Mouse (Mus musculus) adrenal gland, postnatal 14 days (tissue): ENCODE measurements around the gene Zswim5. TPM values are rescaled to one million over a fixed set of nuclear protein-coding genes. Genes with fewer than 3 reads are reported as not detected.
"Not testable (repeated sequence)": the region's sequence is repeated elsewhere in the genome, so short reads cannot be mapped to it uniquely, and the experiment has no call there.

ENCODE experiments used
- DNase-seq: peaks from one replicate; pipeline ENCODE4 v3.0.0; 2021; ENCODE audit warnings: mixed read lengths
- long read RNA-seq, 2 experiments: library from polyadenylated mRNA; stranded (forward); transcript quantifications; one replicate each; pipeline ENCODE4 v2.0.0; 2021
- total RNA-seq: library from RNA; stranded (reverse); gene quantifications from 2 replicates; pipeline ENCODE4 v1.2.3, GENCODE M21; 2021

Zswim5 gene
- total RNA-seq = 3.1 and 3.5 TPM in 2 replicates
- long read RNA-seq, experiment 1, full-length matches to known transcripts = 1 of 3 reads
- long read RNA-seq, experiment 1, partial matches to known transcripts = 1 of 3 reads
- long read RNA-seq, experiment 1, other reads (novel, unspliced or antisense) = 1 of 3 reads
- long read RNA-seq, experiment 2, partial matches to known transcripts = 2 of 2 reads
- long read RNA-seq, experiment 2, other reads (novel, unspliced or antisense) = 0 of 2 reads

DNA sequence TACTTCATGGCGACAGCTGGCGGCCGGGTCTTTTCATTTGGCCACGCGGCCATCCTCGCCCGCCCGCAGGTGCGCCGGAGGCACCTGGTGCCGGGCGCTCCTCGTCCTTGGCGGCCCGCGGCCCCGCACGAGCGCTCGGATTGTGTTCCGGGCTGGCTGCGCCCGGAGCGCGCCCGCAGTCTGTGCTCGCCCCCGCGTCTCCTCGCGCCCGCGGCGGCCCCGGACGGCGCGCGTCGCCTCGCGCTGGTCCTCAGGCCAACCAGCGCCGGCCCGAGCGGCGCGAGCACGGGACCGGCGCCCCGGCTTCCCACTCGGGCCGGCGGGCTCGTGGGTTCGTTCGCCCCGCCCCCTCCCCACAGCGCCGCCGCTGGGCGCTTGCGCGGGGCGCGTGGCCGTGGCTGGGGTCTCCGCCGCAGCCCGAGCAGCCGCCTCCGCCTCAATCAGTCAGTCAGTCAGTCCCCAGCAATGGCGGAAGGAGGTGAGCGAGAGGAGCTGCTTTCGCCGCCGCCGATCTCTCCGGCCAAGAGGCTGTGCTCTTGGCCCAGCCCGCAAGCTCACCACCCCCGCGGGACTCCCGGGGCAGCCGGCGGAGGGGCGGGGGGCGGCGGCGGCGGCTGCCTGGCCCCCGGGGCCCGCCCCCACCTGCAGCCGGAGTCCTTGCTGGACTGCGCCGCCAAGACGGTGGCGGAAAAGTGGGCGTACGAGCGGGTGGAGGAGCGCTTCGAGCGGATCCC, at the start of gene Zswim5:
TSS of gene Zswim5 (plus strand) at position 382 of the 734 bp plus-strand sequence.
- DNase-seq = peak; percentile 83

- peak; percentile 60 for DNase-seq
These were observed 49.4 kb upstream of the Zswim5 start for GRCm38 (mm10) chr4:116827819-116828218.

DNA sequence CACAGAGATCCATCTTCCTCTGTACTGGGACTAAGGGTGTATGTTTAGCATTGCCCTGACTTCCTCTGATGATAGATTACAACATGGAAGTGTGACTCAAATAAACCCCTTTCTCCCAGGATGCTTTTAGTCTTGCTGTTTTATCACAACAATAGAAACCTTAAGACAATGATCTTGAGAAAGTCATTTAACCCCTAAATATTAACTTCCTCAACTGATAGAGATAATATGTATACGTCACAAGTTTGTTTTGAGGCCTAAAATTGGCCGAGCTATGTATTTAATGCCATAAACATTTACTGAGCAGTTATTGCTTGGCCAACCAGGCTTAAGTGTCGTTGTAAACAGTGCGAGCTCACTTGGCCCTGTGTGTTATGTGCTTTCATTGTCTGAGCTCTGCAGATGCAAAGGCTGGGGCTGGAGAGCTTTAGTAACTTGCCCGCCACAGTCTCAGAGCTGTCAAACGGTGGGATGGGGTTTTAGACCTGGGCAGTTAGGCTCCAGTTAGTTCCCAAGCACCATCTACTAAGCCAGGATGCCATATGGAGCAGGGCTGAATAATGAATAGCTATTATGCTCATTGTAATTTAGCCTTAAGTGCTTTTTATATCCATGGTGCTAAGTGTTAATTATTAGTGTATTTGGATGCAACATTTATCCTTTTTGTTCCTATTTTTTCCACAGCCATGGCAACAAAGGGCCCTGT, 47.7 kb upstream of the Zswim5 start:
- DNase-seq = no peak

DNA sequence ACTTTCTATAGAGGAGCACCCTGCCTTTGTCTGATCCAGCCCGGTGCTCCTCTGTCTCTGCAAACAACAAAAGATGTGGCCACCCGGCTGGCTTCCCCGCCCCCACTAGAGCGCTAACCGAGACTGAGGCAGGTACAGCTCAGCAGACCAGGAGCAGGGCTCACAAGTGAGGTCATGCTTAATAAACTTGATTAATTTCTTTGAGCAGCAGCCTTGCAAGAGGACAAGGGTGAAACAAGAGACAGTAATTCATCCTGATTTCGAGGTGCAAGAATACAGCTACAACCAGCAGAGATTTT, 47.2 kb upstream of the Zswim5 start:
- peak; percentile 27 for DNase-seq

DNA sequence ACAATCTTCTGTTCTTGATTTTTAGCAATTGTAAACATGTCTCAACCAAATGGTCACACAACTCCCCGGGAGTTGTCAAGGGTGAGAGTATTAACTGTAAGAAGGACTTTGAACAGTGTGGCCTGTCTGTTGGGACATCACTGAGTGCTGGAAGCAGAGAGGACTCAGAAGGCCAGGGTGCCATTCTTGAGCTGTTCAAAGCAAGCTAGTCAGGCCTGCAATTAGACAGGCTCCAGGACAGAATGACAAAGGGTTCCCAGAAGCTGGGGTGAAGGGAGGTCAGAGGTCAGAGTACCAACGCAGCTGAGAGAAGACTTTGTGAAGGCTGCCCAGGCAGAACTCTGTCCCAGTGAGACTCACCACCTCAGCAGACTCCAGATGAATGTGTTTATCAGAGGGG, 38.2 kb upstream of the Zswim5 start:
- DNase-seq = no peak

- DNase-seq = not testable (repeated sequence)
These were observed 37.1 kb upstream of the Zswim5 start for GRCm38 (mm10) chr4:116840096-116840495.

DNA sequence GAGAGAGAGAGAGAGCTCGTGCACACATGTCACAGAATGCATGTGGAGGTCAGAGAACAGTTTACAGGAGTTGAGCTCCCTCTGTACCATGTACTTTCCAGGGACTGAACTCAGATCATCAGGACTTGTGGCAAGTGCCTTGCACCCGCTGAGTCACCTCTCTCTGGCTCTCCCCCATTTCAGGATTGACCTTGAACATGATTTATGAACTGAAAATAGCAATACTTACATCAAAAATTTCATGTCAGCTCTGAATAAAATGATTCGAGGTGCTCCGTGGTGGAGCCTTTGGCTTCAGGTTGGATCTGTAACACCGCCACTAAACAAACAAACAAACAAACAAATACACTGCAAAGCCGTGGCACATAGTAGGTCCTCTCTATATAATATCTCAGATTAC, 36.3 kb upstream of the Zswim5 start:
- DNase-seq = peak; percentile 25

DNA sequence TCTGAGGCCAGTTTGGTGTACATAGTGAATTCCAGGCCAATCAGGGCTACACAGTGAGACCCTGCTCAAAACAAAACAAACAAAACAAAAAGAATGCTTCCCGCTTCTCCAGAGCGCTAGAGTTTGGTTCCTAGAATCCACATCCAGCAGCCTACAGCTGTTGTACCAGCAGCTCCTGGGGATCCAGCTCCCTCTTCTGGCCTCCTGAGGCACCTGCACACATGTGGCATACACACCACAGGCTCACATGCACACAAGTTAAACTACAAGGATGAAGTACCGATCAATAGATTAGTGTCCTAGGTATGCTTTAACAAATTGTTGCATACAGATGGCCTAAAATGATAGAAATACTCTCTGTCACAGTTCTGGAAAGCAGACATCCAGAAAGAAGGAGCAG, 32.9 kb upstream of the Zswim5 start:
- no peak for DNase-seq

DNA sequence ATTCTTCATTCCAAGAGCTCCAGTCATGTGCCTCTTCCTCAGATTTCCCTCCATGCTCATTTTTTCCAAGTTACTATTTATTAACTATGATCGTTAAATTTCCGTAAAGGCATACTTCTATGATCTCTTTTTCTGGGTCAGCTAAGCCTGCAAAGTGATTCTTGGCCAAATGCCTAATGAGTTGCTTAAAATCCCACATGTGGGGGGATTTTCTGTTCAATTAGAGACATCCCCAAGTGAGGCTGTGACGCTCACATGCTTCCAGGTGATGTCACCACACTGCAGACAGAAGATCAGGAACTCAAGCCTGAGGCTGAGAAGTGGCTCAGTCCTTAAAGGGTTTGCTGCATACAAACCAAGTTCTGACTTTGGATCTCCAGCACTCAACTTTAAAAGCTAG, 27.3 kb upstream of the Zswim5 start:
- DNase-seq = no peak

GRCm38 (mm10) chr4:116854286-116854685, 22.9 kb upstream of the Zswim5 start:
- DNase-seq = no peak

- DNase-seq = no peak
These were observed 20.0 kb upstream of the Zswim5 start for GRCm38 (mm10) chr4:116857203-116857602.

GRCm38 (mm10) chr4:116859711-116860110, 17.5 kb upstream of the Zswim5 start:
- DNase-seq = no peak

DNA sequence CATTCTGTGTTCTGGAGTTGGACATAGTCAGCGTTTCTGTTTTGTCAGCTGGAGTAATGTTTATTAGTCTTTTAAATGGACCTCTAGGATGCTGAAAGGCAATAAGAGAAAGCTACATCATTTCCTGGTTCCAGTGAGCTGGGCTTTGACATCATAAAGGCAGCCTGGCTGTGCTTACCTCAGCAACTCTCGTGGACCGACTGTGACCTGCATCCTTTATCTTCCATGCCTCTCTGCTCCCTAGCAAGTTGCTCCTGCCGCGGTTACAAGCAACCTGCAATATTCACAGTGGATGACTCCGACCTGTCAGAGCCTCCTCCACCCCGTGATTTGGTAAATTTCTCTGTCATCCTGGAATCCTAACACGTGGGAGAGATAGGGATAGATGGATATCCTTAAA, 15.2 kb upstream of the Zswim5 start:
- no peak for DNase-seq

- DNase-seq = no peak
These were observed 7.3 kb upstream of the Zswim5 start for GRCm38 (mm10) chr4:116869898-116870297.

DNA sequence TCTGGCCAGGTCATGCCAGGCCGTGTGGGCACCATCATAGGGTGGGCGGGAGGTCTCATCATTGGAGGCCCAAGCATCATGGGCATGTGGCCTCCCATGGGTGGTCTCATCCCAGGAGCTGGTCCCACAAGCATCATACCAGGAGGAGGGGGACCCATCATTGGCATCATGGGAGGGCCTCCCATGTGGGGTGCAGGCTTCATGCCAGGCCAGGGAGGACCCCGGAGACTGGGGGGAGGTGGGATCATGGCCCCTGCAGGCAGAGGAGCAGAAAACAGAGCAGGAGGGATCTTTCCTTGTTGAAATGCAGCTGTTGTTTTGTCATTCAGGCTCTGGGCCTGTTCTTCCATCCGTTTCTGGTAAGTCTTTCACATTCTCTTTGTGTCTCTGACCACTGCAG, 2.6 kb upstream of the Zswim5 start:
- DNase-seq = no peak

DNA sequence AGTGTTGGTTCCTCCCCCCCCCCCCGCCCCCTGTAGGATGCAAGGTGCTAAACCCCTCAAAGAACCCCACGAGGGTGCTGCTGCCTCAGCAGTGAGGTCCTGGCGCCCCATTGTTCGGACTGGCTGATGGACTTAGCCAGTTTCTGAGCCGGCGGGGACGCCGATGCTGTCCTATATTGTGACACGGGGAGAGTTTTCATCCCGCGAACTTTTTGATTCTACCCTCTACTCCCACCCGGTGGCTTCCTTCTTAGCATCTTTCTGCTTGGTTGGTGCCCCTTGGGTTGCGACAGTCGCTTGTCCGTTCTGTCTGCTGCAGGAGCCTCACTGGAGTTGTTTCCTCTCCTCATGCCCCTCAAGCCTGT, 564 bp upstream of the Zswim5 start:
- peak; percentile 63 for DNase-seq

DNA sequence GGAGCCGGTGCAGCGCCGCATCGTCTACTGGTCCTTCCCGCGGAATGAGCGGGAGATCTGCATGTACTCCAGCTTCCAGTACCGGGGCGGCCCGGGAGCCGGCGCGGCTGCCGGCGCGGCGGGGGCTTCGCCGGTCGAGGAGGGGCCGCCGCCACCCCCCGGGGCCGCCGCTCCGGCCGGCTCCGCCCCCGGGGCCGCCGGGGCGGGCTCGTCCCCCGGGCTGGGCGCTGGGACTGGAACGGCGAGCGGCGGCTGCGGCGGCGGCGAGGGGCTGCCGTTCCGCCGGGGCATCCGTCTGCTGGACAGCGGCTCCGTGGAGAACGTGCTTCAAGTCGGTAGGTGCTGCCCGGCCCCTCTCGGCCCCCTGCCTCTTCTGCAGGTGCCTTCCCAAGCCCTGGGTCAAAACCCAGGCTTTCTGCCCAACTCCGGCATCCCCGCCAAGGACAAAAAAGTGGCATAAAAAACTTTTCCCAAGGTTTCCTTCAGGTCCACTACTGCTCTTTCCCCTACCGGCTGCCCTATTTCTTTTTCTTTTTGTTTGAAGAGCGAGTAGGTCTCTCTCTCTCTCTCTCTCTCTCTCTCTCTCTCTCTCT, 649 bp downstream of the Zswim5 start:
- peak; percentile 52 for DNase-seq

- DNase-seq = peak; percentile 22
These were observed 1.3 kb downstream of the Zswim5 start for GRCm38 (mm10) chr4:116878491-116878890.

DNA sequence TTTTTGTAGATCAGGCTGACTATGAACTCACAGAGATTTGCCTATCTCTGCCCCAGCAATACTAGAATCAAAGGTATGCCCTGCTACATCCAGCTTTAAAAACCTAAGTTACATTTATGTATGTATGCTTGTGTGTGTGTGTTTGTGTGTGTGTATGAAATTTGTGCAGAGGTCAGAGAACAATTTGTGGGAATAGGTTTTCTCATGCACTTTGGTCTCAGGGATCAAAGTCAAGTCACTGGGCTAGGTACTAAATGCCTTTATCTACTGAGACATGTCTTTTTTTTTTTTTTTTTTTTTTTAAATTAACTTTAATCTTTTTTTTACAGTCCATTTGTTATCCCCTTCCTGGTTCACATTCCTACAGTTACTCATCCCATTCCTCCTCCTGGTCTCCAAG, 5.5 kb downstream of the Zswim5 start:
- DNase-seq = no peak

DNA sequence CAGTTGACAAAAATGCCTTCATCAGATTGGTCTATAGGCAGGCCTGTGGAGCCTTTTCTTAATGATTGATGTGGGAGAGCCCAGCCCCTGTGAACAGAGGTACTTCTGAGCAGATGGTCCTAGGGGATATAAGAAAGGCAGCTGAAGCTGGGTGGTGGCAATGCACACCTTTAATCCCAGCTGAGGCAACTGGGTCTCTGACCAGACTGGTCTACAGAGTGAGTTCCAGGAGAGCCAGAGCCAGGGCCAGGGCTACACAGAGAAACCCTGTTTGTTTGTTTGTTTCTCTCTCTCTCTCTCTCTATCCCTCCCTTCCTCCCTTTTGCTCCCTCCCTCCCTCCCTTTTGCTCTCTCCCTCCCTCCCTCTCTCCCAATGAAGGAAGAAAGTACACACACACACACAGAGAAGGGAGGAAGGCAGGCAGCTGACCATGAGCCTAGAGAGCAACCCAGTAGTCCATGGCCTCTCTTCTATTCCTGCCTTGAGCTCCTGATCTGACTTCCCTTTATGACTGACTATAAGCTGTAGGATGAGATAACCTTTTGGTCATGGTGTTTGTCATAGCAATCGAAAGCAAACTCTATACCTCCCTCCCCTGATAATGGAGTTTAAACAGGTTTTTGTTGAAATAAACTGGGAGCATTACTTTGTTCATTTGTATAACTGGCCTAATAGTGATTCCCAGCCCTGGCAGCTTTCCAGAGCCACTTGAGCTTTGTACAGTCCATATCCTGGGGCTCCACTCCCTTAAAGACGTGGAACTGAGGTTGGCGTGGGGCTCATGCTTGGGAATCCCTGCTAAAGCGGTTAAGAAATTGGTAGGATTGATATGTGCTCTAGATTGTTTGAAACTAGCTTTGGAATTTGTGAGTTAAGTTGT, 17.3 kb downstream of the Zswim5 start:
- DNase-seq = no peak

- DNase-seq = no peak
These were observed 33.5 kb downstream of the Zswim5 start for GRCm38 (mm10) chr4:116910489-116911181.

- DNase-seq = no peak
These were observed 34.0 kb downstream of the Zswim5 start for GRCm38 (mm10) chr4:116911202-116911601.
